Mouse (Mus musculus) C2C12 (cell line): Measurements from ENCODE around the gene Nlrx1. TPM values are rescaled to one million over a fixed set of nuclear protein-coding genes. Genes with fewer than 3 reads are reported as not detected.
A peak's percentile ranks its signal among the peaks of the same experiment; 100 is the strongest.

Experiments used
- H3K27me3 ChIP-seq: one replicate; pipeline ENCODE4 v1.6.1; 2011; ENCODE audit not compliant: control insufficient read depth, insufficient read depth, insufficient read length
- H3K36me3 ChIP-seq: one replicate; pipeline ENCODE4 v1.6.1; 2011; ENCODE audit not compliant: control insufficient read depth, insufficient read depth
- H3K4me3 ChIP-seq: one replicate; pipeline ENCODE4 v1.5.1; 2011; ENCODE audit warnings: mild to moderate bottlenecking, control low read depth; ENCODE audit not compliant: poor library complexity, insufficient read depth, severe bottlenecking
- H3K79me2 ChIP-seq: one replicate; pipeline ENCODE4 v1.6.1; 2011; ENCODE audit not compliant: control insufficient read depth, insufficient read depth
- H3K79me3 ChIP-seq: one replicate; pipeline ENCODE4 v1.6.1; 2011; ENCODE audit warnings: low read depth, control low read depth
- H3ac ChIP-seq: one replicate; pipeline ENCODE3; 2011; ENCODE audit warnings: low read depth; ENCODE audit not compliant: control insufficient read depth, insufficient read length
- CEBPB ChIP-seq: IDR thresholded peaks from one replicate; pipeline ENCODE4 v1.6.1; 2011; ENCODE audit warnings: low read depth, mild to moderate bottlenecking, control low read depth, moderate library complexity
- CTCF ChIP-seq: IDR thresholded peaks from one replicate; pipeline ENCODE4 v1.5.1; 2011; ENCODE audit not compliant: control insufficient read depth, insufficient read depth, insufficient read length
- FOSL1 ChIP-seq: IDR thresholded peaks from one replicate; pipeline ENCODE4 v1.8.0; 2011; ENCODE audit warnings: mild to moderate bottlenecking, low read length; ENCODE audit not compliant: poor library complexity, insufficient read depth, severe bottlenecking
- MAX ChIP-seq: IDR thresholded peaks from one replicate; pipeline ENCODE4 v1.6.1; 2011; ENCODE audit warnings: mild to moderate bottlenecking, control low read depth
- MYOD1 ChIP-seq: IDR thresholded peaks from one replicate; pipeline ENCODE4 v1.6.1; 2011; ENCODE audit warnings: low read depth; ENCODE audit not compliant: control insufficient read depth, insufficient read length
- MYOG ChIP-seq: IDR thresholded peaks from one replicate; pipeline ENCODE4 v1.6.1; 2011; ENCODE audit not compliant: control insufficient read depth, insufficient read length; ENCODE audit errors: extremely low read depth
- USF1 ChIP-seq: IDR thresholded peaks from one replicate; pipeline ENCODE4 v1.6.1; 2011; ENCODE audit warnings: low read depth, mild to moderate bottlenecking, control low read depth, moderate library complexity
- long read RNA-seq, 2 experiments: library from polyadenylated mRNA; unstranded; transcript quantifications; one replicate each; pipeline ENCODE4 v2.0.0; 2019 to 2020
- polyA plus RNA-seq: library from polyadenylated mRNA; unstranded; fragments of >200 nt; fragmentation: generic; extraction: Trizol; gene quantifications from one replicate; pipeline ENCODE4 v1.2.1, GENCODE M21; 2012; ENCODE audit warnings: missing spikeins

Nlrx1 gene
- 3.4 TPM for polyA plus RNA-seq
- long read RNA-seq, experiment 1, partial matches to known transcripts, result 1 of 4 reads
- long read RNA-seq, experiment 1, other reads (novel, unspliced or antisense), result 3 of 4 reads
- long read RNA-seq, experiment 2, partial matches to known transcripts, result 4 of 37 reads
- long read RNA-seq, experiment 2, other reads (novel, unspliced or antisense), result 31 of 37 reads

- no peaks in the 10 kb centered on the region for H3K36me3 ChIP-seq
- peak within 1 kb of the TSS; percentile 79 for H3ac ChIP-seq
- H3K79me2 ChIP-seq, result no peaks in the 10 kb centered on the region
- H3K27me3 ChIP-seq, result peaks cover 2% of the 10 kb centered on the region
- no peak for TF ChIP-seq CEBPB
- TF ChIP-seq CTCF, result no peak
- TF ChIP-seq FOSL1, result no peak
- TF ChIP-seq USF1, result no peak
- TF ChIP-seq MYOD1, result no peak
- TF ChIP-seq MAX, result no peak
- no peak for TF ChIP-seq MYOG
- no peaks in the 10 kb centered on the region for H3K79me3 ChIP-seq
- H3K4me3 ChIP-seq, result peak within 1 kb of the TSS; percentile 6
Measured at GRCm38 (mm10) chr9:44268432-44268831, at the start of gene Nlrx1. Nlrx1 (minus strand) TSS chr9:44268599.

GRCm38 (mm10) chr9:44317452-44317851 is 49.1 kb upstream of the Nlrx1 start:
- Histone ChIP-seq H3K4me3 (no peak overlapping the region), H3ac (no peak overlapping the region), H3K79me3 (peaks cover 2% of the 10 kb centered on the region), H3K36me3 (peaks cover 4% of the 10 kb centered on the region), H3K79me2 (peaks cover 21% of the 10 kb centered on the region), H3K27me3 (no peaks in the 10 kb centered on the region)
- TF ChIP-seq MYOG (no peak), USF1 (peak; percentile 33), MAX (no peak)

GRCm38 (mm10) chr9:44314910-44315309 is 46.5 kb upstream of the Nlrx1 start:
- Histone ChIP-seq H3K79me2 (peaks cover 21% of the 10 kb centered on the region), H3ac (no peak overlapping the region), H3K36me3 (peaks cover 4% of the 10 kb centered on the region), H3K79me3 (peaks cover 2% of the 10 kb centered on the region), H3K4me3 (no peak overlapping the region), H3K27me3 (no peaks in the 10 kb centered on the region)
- TF ChIP-seq MAX (no peak), CEBPB (no peak), FOSL1 (no peak)

GRCm38 (mm10) chr9:44314257-44314547 is 45.8 kb upstream of the Nlrx1 start:
- Histone ChIP-seq H3K36me3 (peaks cover 4% of the 10 kb centered on the region), H3K27me3 (no peaks in the 10 kb centered on the region), H3ac (no peak overlapping the region), H3K79me3 (no peaks in the 10 kb centered on the region), H3K79me2 (peaks cover 18% of the 10 kb centered on the region), H3K4me3 (no peak overlapping the region)
- TF ChIP-seq MAX, result no peak
- no peak for TF ChIP-seq MYOD1
- no peak for TF ChIP-seq MYOG
- TF ChIP-seq USF1, result no peak
- TF ChIP-seq CTCF, result no peak
- TF ChIP-seq CEBPB, result no peak
- TF ChIP-seq FOSL1, result no peak

- peaks cover 4% of the 10 kb centered on the region for H3K36me3 ChIP-seq
- no peaks in the 10 kb centered on the region for H3K27me3 ChIP-seq
- H3K79me3 ChIP-seq, result no peaks in the 10 kb centered on the region
- no peak for TF ChIP-seq MYOD1
- no peak for TF ChIP-seq CEBPB
- no peak for TF ChIP-seq MAX
- TF ChIP-seq CTCF, result no peak
- TF ChIP-seq FOSL1, result no peak
- no peak for TF ChIP-seq MYOG
- TF ChIP-seq USF1, result no peak
- H3K79me2 ChIP-seq, result peaks cover 12% of the 10 kb centered on the region
- no peak overlapping the region for H3ac ChIP-seq
- H3K4me3 ChIP-seq, result no peak overlapping the region
Measured at GRCm38 (mm10) chr9:44313476-44314256, 45.3 kb upstream of the Nlrx1 start.
